Mouse (Mus musculus): ENCODE results near the gene Olfr888. TPM values are rescaled to one million over a fixed set of nuclear protein-coding genes. Genes with fewer than 3 reads are reported as not detected.

Olfr888 gene
- total RNA-seq (2021), result not detected
- long read RNA-seq, experiment 1, result 0 reads
- long read RNA-seq, experiment 2, result 0 reads

DNA sequence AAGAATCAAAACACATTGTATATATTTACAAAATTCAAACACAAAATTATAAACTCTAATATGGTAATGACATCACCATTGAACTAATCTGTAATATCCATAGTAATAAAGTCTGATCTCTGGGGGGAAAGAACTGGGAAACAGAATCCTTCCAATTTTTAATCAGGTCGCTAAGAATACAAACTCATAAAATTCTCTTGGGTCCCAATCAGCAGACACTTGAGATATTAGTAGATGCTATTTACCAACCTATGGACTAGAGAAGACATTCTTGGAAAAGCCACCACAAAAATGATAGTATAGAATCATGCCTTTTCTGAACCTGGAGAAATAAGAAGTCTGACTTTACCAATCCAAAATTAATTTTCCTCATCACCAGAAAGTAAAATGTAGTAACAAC lies at the start of gene Olfr888:
TSS of gene Olfr888 (plus strand) at position 301 of the 400 bp plus-strand sequence.
- no peak for DNase-seq
- intact Hi-C loops (cut with DNase I), result no loop called here

DNA sequence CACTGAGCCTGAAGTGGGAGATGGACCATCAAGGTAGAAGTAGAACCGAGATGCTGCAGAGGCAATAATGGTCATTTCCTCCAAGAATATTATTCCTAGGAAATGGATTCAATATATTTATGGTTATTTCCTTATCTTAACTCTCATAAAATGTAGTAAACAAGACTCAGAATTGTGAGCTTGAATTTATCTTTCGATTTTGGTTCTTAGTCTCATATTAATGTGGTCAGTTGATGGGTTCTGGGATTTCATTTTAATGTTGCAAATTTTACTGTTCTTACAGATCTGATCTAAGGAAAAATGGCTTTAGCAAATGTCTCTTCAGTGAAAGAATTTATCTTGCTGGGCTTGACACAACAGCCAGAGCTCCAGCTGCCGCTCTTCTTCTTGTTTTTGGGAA lies 46.9 kb upstream of the Olfr888 start, which contains the start of gene Olfr885:
TSS of gene Olfr885 (plus strand) at position 301 of the 400 bp plus-strand sequence.
- no peak for DNase-seq

DNA sequence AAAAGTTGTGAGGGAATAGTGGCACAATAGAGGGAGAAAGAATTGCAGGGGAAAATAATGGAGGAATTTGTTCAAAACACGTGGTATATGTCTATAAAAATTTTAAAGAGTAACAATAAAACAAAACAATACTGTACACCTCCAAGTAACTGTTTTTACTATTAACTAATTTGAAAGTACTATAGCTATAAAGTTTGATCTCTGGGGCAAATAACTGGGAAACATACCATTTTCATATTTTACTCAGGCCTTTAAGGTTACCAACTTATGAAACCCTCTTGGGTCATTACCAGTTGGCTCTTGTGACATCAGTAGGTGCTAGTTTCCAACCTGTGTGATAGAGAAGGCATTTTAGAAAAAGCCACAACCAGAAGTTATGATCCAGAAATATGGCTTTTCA lies 24.2 kb upstream of the Olfr888 start, which contains the start of gene Olfr887:
TSS of gene Olfr887 (plus strand) at position 301 of the 400 bp plus-strand sequence.
- intact Hi-C loops (cut with DNase I), result no loop called here
- no peak for DNase-seq

More for the DNA sequence above, 46.9 kb upstream of the Olfr888 start, which contains the start of gene Olfr885:
- intact Hi-C loops (cut with DNase I), result no loop called here

DNA sequence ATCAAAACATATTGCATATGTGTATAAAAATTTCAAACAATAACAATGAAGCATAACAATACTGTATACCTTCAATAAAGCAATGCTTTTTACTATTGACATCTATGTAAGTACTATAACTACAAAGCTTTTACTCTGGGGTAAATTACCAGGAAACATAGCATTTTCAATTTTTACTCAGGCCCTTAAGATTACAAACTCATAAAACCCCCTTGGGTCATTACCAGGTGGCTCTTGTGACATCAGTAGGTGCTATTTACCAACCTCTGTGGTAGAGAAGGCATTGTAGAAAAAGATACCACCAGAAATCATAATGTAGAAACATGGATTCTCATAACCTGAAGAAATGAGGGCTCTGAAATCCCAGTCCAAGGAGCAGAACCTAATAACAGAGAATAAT lies 7.0 kb downstream of the Olfr888 start, which contains the start of gene Olfr889:
TSS of gene Olfr889 (plus strand) at position 301 of the 400 bp plus-strand sequence.
- intact Hi-C loops (cut with DNase I), result no loop called here
- DNase-seq, result no peak

DNA sequence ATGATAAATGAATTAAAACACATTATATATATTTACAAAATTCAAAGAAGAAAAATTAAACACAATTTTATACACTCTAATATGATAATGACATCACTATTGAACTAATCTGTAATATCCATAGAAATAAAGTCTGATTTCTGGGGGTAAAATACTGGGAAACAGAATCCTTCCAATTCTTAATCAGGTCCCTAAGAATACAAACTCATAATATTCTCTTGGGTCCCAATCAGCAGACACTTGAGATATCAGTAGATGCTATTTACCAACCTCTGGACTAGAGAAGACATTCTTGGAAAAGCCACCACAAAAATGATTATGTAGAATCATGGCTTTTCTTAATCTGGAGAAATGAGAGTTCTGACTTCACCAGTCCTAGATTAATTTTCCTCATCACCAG lies 34.3 kb downstream of the Olfr888 start, which contains the start of gene Olfr890:
TSS of gene Olfr890 (plus strand) at position 301 of the 400 bp plus-strand sequence.
- intact Hi-C loops (cut with DNase I), result no loop called here
- DNase-seq, result no peak

Other genes with a start within 250 kb of the Olfr888 start
- not detected for gene Olfr145, start 211.4 kb upstream of the Olfr888 start, total RNA-seq (2021)
- not detected for gene Olfr878, start 190.3 kb upstream of the Olfr888 start, total RNA-seq (2021)
- gene Olfr881, start 116.3 kb upstream of the Olfr888 start, total RNA-seq (2021), result not detected
- gene Olfr883, start 82.3 kb upstream of the Olfr888 start, total RNA-seq (2021), result not detected
- not detected for gene Olfr884, start 61.6 kb upstream of the Olfr888 start, total RNA-seq (2021)
- gene Olfr885, start 46.8 kb upstream of the Olfr888 start, total RNA-seq (2021), result not detected
- not detected for gene Olfr887, start 24.1 kb upstream of the Olfr888 start, total RNA-seq (2021)
- gene Olfr889, start 7.1 kb downstream of the Olfr888 start, total RNA-seq (2021), result not detected
- gene Olfr890, start 34.4 kb downstream of the Olfr888 start, total RNA-seq (2021), result not detected
- gene Olfr891, start 72.7 kb downstream of the Olfr888 start, total RNA-seq (2021), result not detected
- gene Olfr893, start 100.2 kb downstream of the Olfr888 start, total RNA-seq (2021), result not detected
- not detected for gene Olfr894, start 109.9 kb downstream of the Olfr888 start, total RNA-seq (2021)
- gene Olfr143, start 144.6 kb downstream of the Olfr888 start, total RNA-seq (2021), result not detected
- gene Olfr895, start 159.7 kb downstream of the Olfr888 start, total RNA-seq (2021), result not detected
- not detected for gene Olfr896-ps1, start 183.0 kb downstream of the Olfr888 start, total RNA-seq (2021)
- not detected for gene Olfr25, start 220.9 kb downstream of the Olfr888 start, total RNA-seq (2021)
- not detected for gene Olfr898, start 240.3 kb downstream of the Olfr888 start, total RNA-seq (2021)

All from gastrocnemius, postnatal 36 days (tissue).